Mouse (Mus musculus) liver, adult 2 months (tissue): ENCODE data around the gene Bpifb5.
"Not testable (repeated sequence)": the region's sequence is repeated elsewhere in the genome, so short reads cannot be mapped to it uniquely, and the experiment has no call there.

ENCODE experiments used
- CTCF ChIP-seq: fragments of 200-500 bp; IDR thresholded peaks from 2 replicates; pipeline ENCODE4 v1.5.1; 2011; ENCODE audit warnings: low read depth, low read length, control low read depth
- POLR2A ChIP-seq: fragments of 200-500 bp; IDR thresholded peaks from 2 replicates; pipeline ENCODE4 v1.6.1; 2011; ENCODE audit warnings: low read length, control low read depth; ENCODE audit not compliant: insufficient read depth; ENCODE audit errors: extremely low read depth

DNA sequence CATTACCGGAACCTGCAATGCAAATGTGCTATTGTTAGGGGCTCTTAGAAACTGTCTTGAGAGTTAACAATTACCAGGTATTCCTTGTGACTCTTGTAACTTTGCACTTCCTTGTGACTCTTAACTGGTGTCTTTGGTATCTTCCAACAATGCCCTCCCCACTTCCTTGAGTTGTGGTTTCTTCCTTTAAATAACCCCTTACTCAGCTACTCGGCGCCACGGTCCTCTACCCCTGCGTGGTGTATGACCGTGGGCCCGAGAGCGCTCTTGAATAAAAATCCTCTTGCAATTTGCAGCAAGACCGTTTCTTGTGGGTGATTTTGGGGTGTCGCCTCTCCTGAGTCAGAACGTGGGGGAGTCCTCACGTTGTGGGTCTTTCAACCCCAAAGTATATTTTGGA is 19.2 kb downstream of the Bpifb5 start:
- not testable (repeated sequence) for TF ChIP-seq CTCF, POLR2A
